Mouse (Mus musculus) limb, embryonic 15.5 days (tissue): Measurements from ENCODE around the gene Fibp. TPM values are rescaled to one million over a fixed set of nuclear protein-coding genes. Genes with fewer than 3 reads are reported as not detected.
A peak's percentile ranks its signal among the peaks of the same experiment; 100 is the strongest.

ENCODE experiments used
- ATAC-seq: fragments of 200-750 bp; cut with Nextera tagmentation; 2 replicates; pipeline ENCODE4 v1.8.0; 2017; ENCODE audit warnings: low read depth, moderate TSS enrichment; ENCODE audit not compliant: insufficient number of reproducible peaks, low FRiP score, low TSS enrichment
- H3K27ac ChIP-seq: fragments of 300-500 bp; sonication (generic); 2 replicates; pipeline ENCODE4 v1.5.1; 2015; ENCODE audit warnings: moderate library complexity, mild to moderate bottlenecking, inconsistent platforms
- H3K27me3 ChIP-seq: fragments of 300-500 bp; sonication (generic); 2 replicates; pipeline ENCODE4 v1.6.1; 2015; ENCODE audit warnings: inconsistent platforms
- H3K36me3 ChIP-seq: fragments of 300-500 bp; sonication (generic); 2 replicates; pipeline ENCODE4 v1.6.1; 2015; ENCODE audit warnings: inconsistent platforms
- H3K4me1 ChIP-seq: fragments of 300-500 bp; sonication (generic); 2 replicates; pipeline ENCODE4 v1.6.1; 2015; ENCODE audit warnings: inconsistent platforms
- H3K4me2 ChIP-seq: fragments of 300-500 bp; sonication (generic); 2 replicates; pipeline ENCODE4 v1.6.1; 2015; ENCODE audit warnings: mild to moderate bottlenecking, inconsistent platforms
- H3K4me3 ChIP-seq: fragments of 300-500 bp; sonication (generic); 2 replicates; pipeline ENCODE4 v1.5.1; 2015; ENCODE audit warnings: mild to moderate bottlenecking, inconsistent platforms
- H3K9ac ChIP-seq: fragments of 300-500 bp; sonication (generic); 2 replicates; pipeline ENCODE4 v1.6.1; 2015; ENCODE audit warnings: inconsistent platforms
- H3K9me3 ChIP-seq: fragments of 300-500 bp; sonication (generic); 2 replicates; pipeline ENCODE4 v1.6.1; 2016; ENCODE audit warnings: inconsistent platforms
- WGBS: fragments of 180-500 bp; shearing (Covaris S2); methylation state at CpG from one replicate; pipeline ENCODE4 v1.1.7; 2015; 5-methylcytosine and 5-hydroxymethylcytosine counted together
- polyA plus RNA-seq: library from polyadenylated mRNA; unstranded; fragments of >200 nt; fragmentation: Nextera tagmentation; extraction: Ambion mirVana; gene quantifications from 2 replicates; pipeline ENCODE4 v1.2.1, GENCODE M21; 2015

Gene Fibp
- polyA plus RNA-seq, 1 experiment from 2014 or later = 105 TPM

DNA sequence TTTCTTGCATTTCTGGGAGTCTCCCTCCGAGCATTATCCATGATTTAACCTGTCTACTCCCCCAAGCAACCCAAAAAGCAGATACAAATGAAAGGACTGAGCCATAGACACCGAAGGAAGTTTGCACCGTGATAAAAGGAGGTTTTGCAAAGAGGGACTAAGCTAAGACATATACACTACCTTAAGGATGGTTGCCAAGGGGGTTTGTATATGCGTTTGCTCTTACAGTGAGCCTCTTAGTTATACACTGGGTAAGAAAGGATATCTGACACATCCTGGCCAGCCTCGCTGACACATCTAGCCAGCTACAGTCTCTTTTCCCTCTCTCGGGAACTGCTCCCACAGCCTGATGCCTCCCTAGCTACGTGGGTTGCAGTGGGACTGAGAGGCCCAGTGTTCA is 26.5 kb upstream of the Fibp start:
- ATAC-seq = no peak
- no peaks in the 10 kb centered on the region for H3K9me3 ChIP-seq
- WGBS = 61% methylated on average over 7 of the region's 7 CpGs

DNA sequence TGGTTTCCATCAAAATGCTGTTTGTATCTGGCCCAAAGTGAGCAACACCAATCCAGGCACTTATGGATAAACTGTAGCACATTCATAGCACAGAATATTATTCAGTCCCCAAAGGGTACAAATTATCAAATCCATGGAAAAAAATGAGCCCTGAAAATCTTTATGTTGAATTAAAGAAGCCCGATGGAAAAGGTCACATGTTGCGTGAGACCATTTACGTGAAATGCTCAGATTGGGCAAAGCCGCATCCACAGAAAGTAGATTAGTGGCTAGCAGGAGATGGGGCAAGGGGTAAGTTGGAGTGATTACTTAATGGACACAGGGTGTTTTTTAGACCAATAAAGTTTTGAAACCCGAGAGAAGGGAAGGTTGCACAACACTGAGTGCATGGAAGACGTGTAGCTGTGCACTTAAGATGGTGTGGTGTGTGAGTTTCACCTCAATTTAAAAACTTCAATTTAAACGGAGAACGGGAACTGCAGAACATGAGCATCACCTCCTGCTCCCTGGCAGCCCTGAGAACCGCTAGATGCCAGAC is 16.0 kb upstream of the Fibp start:
- no peak overlapping the region for H3K27ac ChIP-seq
- 58% methylated on average over 9 of the region's 9 CpGs for WGBS
- peaks cover 22% of the 10 kb centered on the region for H3K4me1 ChIP-seq
- no peaks in the 10 kb centered on the region for H3K36me3 ChIP-seq
- H3K4me2 ChIP-seq = no peak overlapping the region
- H3K4me3 ChIP-seq = no peak overlapping the region
- no peak for ATAC-seq
- no peak overlapping the region for H3K9ac ChIP-seq
- peaks cover 44% of the 10 kb centered on the region for H3K27me3 ChIP-seq
- H3K9me3 ChIP-seq = peaks cover 4% of the 10 kb centered on the region; the same call in 1 of the 2 replicates

More for the DNA sequence above, 26.5 kb upstream of the Fibp start:
- Histone ChIP-seq H3K9ac (no peak overlapping the region), H3K4me3 (no peak overlapping the region), H3K27ac (0 out of 2 replicates have a peak overlapping the region, but pooled peaks have one; percentile 17), H3K4me1 (peaks cover 29% of the 10 kb centered on the region), H3K4me2 (0 out of 2 replicates have a peak overlapping the region, but pooled peaks have one; percentile 67), H3K36me3 (no peaks in the 10 kb centered on the region), H3K27me3 (no peaks in the 10 kb centered on the region)

DNA sequence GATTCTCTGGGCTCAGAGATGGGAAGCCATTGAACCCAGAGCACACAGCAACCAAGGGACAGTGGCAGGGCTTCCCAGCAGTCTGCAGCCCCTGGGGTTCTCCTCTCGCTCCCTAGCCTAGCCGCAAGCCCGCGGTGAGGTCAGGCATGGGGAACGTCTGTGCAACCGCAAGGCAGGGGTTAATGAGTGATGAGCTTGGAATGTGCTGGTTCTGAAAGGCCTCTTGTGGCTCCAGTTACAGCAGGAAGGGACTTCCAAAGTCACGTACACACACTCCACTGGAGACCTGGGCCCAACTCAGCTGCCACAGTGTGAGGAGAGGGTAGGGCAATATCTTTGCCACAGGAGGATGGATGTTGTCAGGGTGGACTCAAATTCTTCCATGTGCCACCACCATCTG is 15.5 kb upstream of the Fibp start:
- peaks cover 49% of the 10 kb centered on the region for H3K27me3 ChIP-seq
- 41% methylated on average over 7 of the region's 7 CpGs for WGBS
- no peak for ATAC-seq
- H3K9me3 ChIP-seq = peaks cover 4% of the 10 kb centered on the region; the same call in 1 of the 2 replicates
- H3K36me3 ChIP-seq = no peaks in the 10 kb centered on the region
- H3K4me2 ChIP-seq = no peak overlapping the region
- H3K27ac ChIP-seq = no peak overlapping the region
- no peak overlapping the region for H3K9ac ChIP-seq
- no peak overlapping the region for H3K4me3 ChIP-seq
- peaks cover 22% of the 10 kb centered on the region for H3K4me1 ChIP-seq

- Histone ChIP-seq H3K4me2 (no peak overlapping the region), H3K27ac (no peak overlapping the region), H3K9ac (no peak overlapping the region), H3K27me3 (peaks cover 56% of the 10 kb centered on the region), H3K36me3 (no peaks in the 10 kb centered on the region), H3K9me3 (peaks cover 4% of the 10 kb centered on the region; the same call in 1 of the 2 replicates), H3K4me1 (peaks cover 22% of the 10 kb centered on the region), H3K4me3 (no peak overlapping the region)
- ATAC-seq = no peak
- 86% methylated on average over 5 of the region's 5 CpGs for WGBS
Measured at GRCm38 (mm10) chr19:5445747-5446146, 14.7 kb upstream of the Fibp start.

DNA sequence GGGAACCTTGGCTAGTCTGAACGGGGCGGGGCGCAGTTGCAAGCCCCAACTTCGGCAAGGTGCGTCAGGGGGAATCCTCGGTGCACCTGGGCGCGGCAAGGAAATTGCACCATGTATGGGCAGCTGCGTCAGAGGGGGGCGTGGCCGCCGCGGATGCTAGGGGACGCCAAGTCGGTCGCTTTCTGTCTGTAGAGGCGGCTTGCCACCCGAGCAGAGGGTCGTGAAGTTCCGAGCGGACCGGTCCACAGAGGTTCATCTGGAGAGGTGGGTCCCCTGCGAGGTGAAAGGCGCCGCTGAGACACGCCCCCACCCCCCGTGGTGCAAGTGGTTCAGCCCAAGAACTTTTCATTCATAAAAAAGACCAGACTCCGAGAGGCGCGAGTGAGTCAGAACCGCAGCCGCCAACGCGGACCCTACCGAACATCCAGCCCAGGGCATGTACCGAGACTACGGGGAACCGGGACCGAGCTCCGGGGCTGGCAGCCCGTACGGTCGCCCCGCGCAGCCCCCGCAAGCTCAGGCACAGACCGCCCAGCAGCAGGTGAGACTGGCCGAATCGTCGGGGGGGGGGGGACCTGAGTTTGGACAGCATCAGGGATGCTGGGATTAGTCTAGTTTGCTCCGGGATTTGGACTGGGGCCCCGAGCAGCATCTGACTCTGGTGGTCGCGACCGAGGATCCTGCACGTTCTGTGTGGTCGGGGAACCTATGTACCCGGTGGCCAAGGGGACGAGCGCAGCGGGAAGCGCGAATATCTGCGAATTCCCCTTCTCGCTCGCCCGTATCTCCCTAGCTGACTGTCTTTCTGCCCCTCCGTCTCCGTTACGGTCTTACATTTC is 12.7 kb upstream of the Fibp start, which contains the start of gene Fosl1:
Fosl1 (plus strand) TSS at position 33 of the 839 bp plus-strand sequence.
- H3K4me3 ChIP-seq = peak within 1 kb of the TSS; percentile 52
- H3K27ac ChIP-seq = no peak within 1 kb of the TSS

GRCm38 (mm10) chr19:5448354-5449150 is 11.9 kb upstream of the Fibp start:
- 4% methylated on average over 34 of the region's 36 CpGs for WGBS
- peak overlapping the region; percentile 89 for H3K4me2 ChIP-seq
- peaks cover 56% of the 10 kb centered on the region for H3K27me3 ChIP-seq
- no peak overlapping the region for H3K27ac ChIP-seq
- ATAC-seq = no peak
- H3K36me3 ChIP-seq = no peaks in the 10 kb centered on the region
- H3K4me3 ChIP-seq = peak overlapping the region; percentile 52
- peaks cover 22% of the 10 kb centered on the region for H3K4me1 ChIP-seq
- H3K9me3 ChIP-seq = peaks cover 4% of the 10 kb centered on the region; the same call in 1 of the 2 replicates
- no peak overlapping the region for H3K9ac ChIP-seq

More for the DNA sequence above, 12.7 kb upstream of the Fibp start, which contains the start of gene Fosl1:
- WGBS = under 1% methylated on average over 70 of the region's 70 CpGs
- Histone ChIP-seq H3K27me3 (peaks cover 56% of the 10 kb centered on the region), H3K9ac (no peak within 1 kb of the TSS), H3K9me3 (peaks cover 4% of the 10 kb centered on the region; the same call in 1 of the 2 replicates), H3K4me1 (peaks cover 22% of the 10 kb centered on the region), H3K4me2 (peak within 1 kb of the TSS; percentile 89), H3K36me3 (no peaks in the 10 kb centered on the region)
- peak; percentile 72; the same call in 1 of the 2 replicates for ATAC-seq

DNA sequence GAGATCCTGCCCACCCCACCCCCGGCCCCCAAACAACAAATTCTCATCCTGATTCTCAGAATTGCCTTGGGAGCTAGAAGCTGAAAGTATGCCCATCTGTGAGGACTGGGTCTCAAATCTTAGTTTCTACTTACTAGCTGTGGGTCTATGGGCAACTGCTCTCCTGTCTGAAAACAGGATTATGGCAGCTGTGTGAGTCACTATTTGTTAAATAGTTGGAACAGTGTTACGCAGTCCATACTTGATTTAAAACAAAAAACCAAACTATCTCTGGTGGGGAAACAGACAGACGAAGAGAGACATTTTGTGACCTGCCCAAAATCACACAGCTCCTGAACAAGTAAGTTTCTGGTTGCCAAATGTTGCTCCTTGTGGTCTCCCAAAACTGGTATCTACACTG is 10.7 kb upstream of the Fibp start:
- peaks cover 25% of the 10 kb centered on the region for H3K4me1 ChIP-seq
- no peak overlapping the region for H3K4me2 ChIP-seq
- peaks cover 56% of the 10 kb centered on the region for H3K27me3 ChIP-seq
- 88% methylated on average over 3 of the region's 3 CpGs for WGBS
- H3K9ac ChIP-seq = no peak overlapping the region
- H3K27ac ChIP-seq = no peak overlapping the region
- H3K4me3 ChIP-seq = no peak overlapping the region
- ATAC-seq = no peak
- peaks cover 10% of the 10 kb centered on the region for H3K36me3 ChIP-seq
- H3K9me3 ChIP-seq = peaks cover 4% of the 10 kb centered on the region; the same call in 1 of the 2 replicates

- Histone ChIP-seq H3K27me3 (peaks cover 38% of the 10 kb centered on the region), H3K4me2 (no peak overlapping the region), H3K9ac (no peak overlapping the region)
Measured at GRCm38 (mm10) chr19:5451766-5452165, 8.6 kb upstream of the Fibp start.

DNA sequence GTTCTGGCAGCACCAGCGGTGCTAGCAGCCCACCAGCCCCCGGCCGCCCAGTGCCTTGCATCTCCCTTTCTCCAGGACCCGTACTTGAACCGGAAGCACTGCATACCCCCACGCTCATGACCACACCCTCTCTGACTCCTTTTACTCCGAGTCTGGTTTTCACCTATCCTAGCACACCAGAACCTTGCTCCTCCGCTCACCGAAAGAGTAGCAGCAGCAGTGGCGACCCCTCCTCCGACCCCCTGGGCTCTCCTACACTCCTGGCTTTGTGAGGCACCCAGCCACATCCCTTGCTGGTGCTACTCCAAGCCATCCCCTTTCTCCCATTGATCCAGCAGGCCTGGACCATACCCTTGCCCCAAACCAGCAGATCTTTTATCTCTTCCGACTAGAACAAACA is 5.4 kb upstream of the Fibp start:
- Histone ChIP-seq H3K4me1 (peaks cover 31% of the 10 kb centered on the region), H3K4me3 (peak overlapping the region; percentile 73; the same call in 1 of the 2 replicates)
- WGBS = 84% methylated on average over 12 of the region's 12 CpGs

More at GRCm38 (mm10) chr19:5451766-5452165, 8.6 kb upstream of the Fibp start:
- Histone ChIP-seq H3K4me3 (no peak overlapping the region), H3K9me3 (peaks cover 4% of the 10 kb centered on the region; the same call in 1 of the 2 replicates), H3K27ac (no peak overlapping the region), H3K36me3 (peaks cover 13% of the 10 kb centered on the region), H3K4me1 (peaks cover 41% of the 10 kb centered on the region)
- no peak for ATAC-seq
- WGBS = 81% methylated on average over 6 of the region's 6 CpGs

GRCm38 (mm10) chr19:5455568-5455967 is 4.8 kb upstream of the Fibp start:
- peak overlapping the region; percentile 73 for H3K4me3 ChIP-seq
- WGBS = 66% methylated on average over 8 of the region's 8 CpGs
- H3K27ac ChIP-seq = no peak overlapping the region
- H3K9me3 ChIP-seq = no peaks in the 10 kb centered on the region
- H3K4me2 ChIP-seq = peak overlapping the region; percentile 22; the same call in 1 of the 2 replicates
- H3K27me3 ChIP-seq = peaks cover under 1% of the 10 kb centered on the region; the same call in 1 of the 2 replicates
- H3K4me1 ChIP-seq = peaks cover 31% of the 10 kb centered on the region
- ATAC-seq = no peak
- peaks cover 13% of the 10 kb centered on the region for H3K36me3 ChIP-seq
- H3K9ac ChIP-seq = 0 out of 2 replicates have a peak overlapping the region, but pooled peaks have one; percentile 71

More for the DNA sequence above, 5.4 kb upstream of the Fibp start:
- peaks cover 13% of the 10 kb centered on the region for H3K36me3 ChIP-seq
- no peak overlapping the region for H3K27ac ChIP-seq
- H3K4me2 ChIP-seq = no peak overlapping the region
- peaks cover 6% of the 10 kb centered on the region for H3K27me3 ChIP-seq
- no peak for ATAC-seq
- H3K9ac ChIP-seq = no peak overlapping the region
- no peaks in the 10 kb centered on the region for H3K9me3 ChIP-seq

- WGBS = 4% methylated on average over 26 of the region's 26 CpGs
- H3K4me1 ChIP-seq = peaks cover 38% of the 10 kb centered on the region
- H3K27me3 ChIP-seq = no peaks in the 10 kb centered on the region
- peak overlapping the region; percentile 73 for H3K4me3 ChIP-seq
- H3K9me3 ChIP-seq = no peaks in the 10 kb centered on the region
- peak overlapping the region; percentile 71 for H3K9ac ChIP-seq
- H3K4me2 ChIP-seq = peak overlapping the region; percentile 97
- H3K36me3 ChIP-seq = peaks cover 14% of the 10 kb centered on the region
- H3K27ac ChIP-seq = peak overlapping the region; percentile 89
- ATAC-seq = no peak
Measured at GRCm38 (mm10) chr19:5456241-5456921, 4.0 kb upstream of the Fibp start.
